18 mouse cellular contexts compared by ENCODE assay signal in genomic region chrX:12065782-12066181, GRCm38 (mm10).
A peak's percentile ranks its signal among the peaks of the same experiment; 100 is the strongest.
DNase-seq lines count a peak whose midpoint lies in the region; ATAC-seq and TF ChIP-seq lines count a peak whose summit lies in the region.
"Had no signal": no experiment of that assay in that cellular context is flagged by ENCODE, and none has a peak within 500 bp of the region (broad histone marks: within the 10 kb centered on the region; RNA-seq: fewer than 3 reads in every experiment).

No protein-coding gene starts in this region.

- WGBS in forebrain, embryonic 12.5 days, result 51% methylated on average over 9 of the region's 9 CpGs
- WGBS in forebrain, embryonic 14.5 days, result 38% methylated on average over 9 of the region's 9 CpGs
- 17% methylated on average over 8 of the region's 9 CpGs for WGBS in liver, adult 2 months
- 32% methylated on average over 9 of the region's 9 CpGs for WGBS in liver, embryonic 11.5 days
- 22% methylated on average over 9 of the region's 9 CpGs for WGBS in liver, postnatal 0 days (ENCODE audit: insufficient replicate concordance)

- no peak overlapping the region for H3K4me3 ChIP-seq in forebrain, embryonic 12.5 days (replicated peaks)
- H3K4me3 ChIP-seq in forebrain, embryonic 14.5 days (ENCODE audit: low read depth, low read length), result no peak overlapping the region
- no peak overlapping the region for H3K4me3 ChIP-seq in liver, adult 2 months (ENCODE audit: insufficient read depth, low read depth, low read length)
- no peak overlapping the region for H3K4me3 ChIP-seq in liver, embryonic 11.5 days (ENCODE audit: low read depth, low read length)
- no peak overlapping the region for H3K4me3 ChIP-seq in liver, postnatal 0 days (ENCODE audit: low read depth, low read length)
- H3K4me3 ChIP-seq: heart, embryonic 15.5 days; hindbrain, embryonic 13.5 days; intestine, embryonic 15.5 days; kidney, embryonic 15.5 days had no signal

- DNase-seq in forebrain, embryonic 14.5 days (ENCODE audit: low spot score), result no peak
- DNase-seq in liver, adult 2 months (ENCODE audit: extremely low read depth, low read depth, low spot score), result peak; percentile 56
- DNase-seq in liver, embryonic 11.5 days (ENCODE audit: low spot score), result no peak
- peak; percentile 36 for DNase-seq in 3T3-L1 (ENCODE audit: low read depth, low spot score)
- no peak for DNase-seq in liver, postnatal 0 days
- no peak for DNase-seq in adrenal gland, postnatal 36 days
- DNase-seq: adrenal gland, postnatal 25 days; cerebellum, postnatal 10 days; right cerebral cortex, postnatal 25 days; thymus, postnatal 14 days had no signal

- H3K9ac ChIP-seq in forebrain, embryonic 12.5 days, result peak overlapping the region; percentile 12; the same call in 1 of the 2 replicates
- H3K9ac ChIP-seq in forebrain, embryonic 14.5 days (ENCODE audit: low read length), result no peak overlapping the region
- no peak overlapping the region for H3K9ac ChIP-seq in liver, adult 2 months (ENCODE audit: low read depth, low read length)
- H3K9ac ChIP-seq in liver, embryonic 11.5 days (ENCODE audit: low read depth, low read length), result no peak overlapping the region
- no peak overlapping the region for H3K9ac ChIP-seq in liver, postnatal 0 days (replicated peaks)
- H3K9ac ChIP-seq: heart, embryonic 15.5 days; intestine, embryonic 15.5 days; kidney, embryonic 15.5 days; liver, embryonic 14.5 days had no signal

- no peak for ATAC-seq in forebrain, embryonic 12.5 days (ENCODE audit: low FRiP score)
- ATAC-seq in forebrain, embryonic 14.5 days, result no peak
- ATAC-seq in liver, embryonic 11.5 days (replicated peaks; ENCODE audit: low FRiP score), result no peak
- ATAC-seq in liver, postnatal 0 days, result 0 out of 2 replicates have a peak, but pooled peaks have one; percentile 48
- ATAC-seq: activated CD4-positive, CD25-positive, alpha-beta regulatory T cell, adult 4 months; intestine, embryonic 15.5 days; midbrain, embryonic 16.5 days had no signal

- peaks cover 97% of the 10 kb centered on the region for H3K4me1 ChIP-seq in forebrain, embryonic 12.5 days
- H3K4me1 ChIP-seq in forebrain, embryonic 14.5 days (ENCODE audit: control insufficient read depth, insufficient read depth, low read length), result peaks cover 64% of the 10 kb centered on the region
- H3K4me1 ChIP-seq in liver, adult 2 months (ENCODE audit: control insufficient read depth, insufficient read depth, low read length), result peaks cover 4% of the 10 kb centered on the region
- peaks cover 36% of the 10 kb centered on the region for H3K4me1 ChIP-seq in liver, embryonic 11.5 days (replicated peaks; ENCODE audit: control insufficient read depth, insufficient read depth, low read length)
- H3K4me1 ChIP-seq in liver, postnatal 0 days (ENCODE audit: insufficient read depth), result peaks cover 16% of the 10 kb centered on the region

- no peak for TF ChIP-seq CTCF in liver, adult 2 months (IDR thresholded peaks at IDR 0.05; ENCODE audit: low read depth, low read length)
- no peak for TF ChIP-seq CTCF in liver, postnatal 0 days (IDR thresholded peaks at IDR 0.05; ENCODE audit: low read depth)

- peaks cover 16% of the 10 kb centered on the region for H3K79me2 ChIP-seq in liver, adult 2 months (ENCODE audit: control insufficient read depth, insufficient read depth, low read length)

- no peak overlapping the region for H3K4me2 ChIP-seq in forebrain, embryonic 12.5 days
- no peak overlapping the region for H3K4me2 ChIP-seq in forebrain, embryonic 14.5 days (ENCODE audit: low read length)
- H3K4me2 ChIP-seq in liver, embryonic 11.5 days, result no peak overlapping the region
- no peak overlapping the region for H3K4me2 ChIP-seq in liver, postnatal 0 days (ENCODE audit: low read depth, low read length)
- H3K4me2 ChIP-seq: intestine, embryonic 15.5 days had no signal

- TF ChIP-seq POLR2A in liver, adult 2 months (IDR thresholded peaks at IDR 0.05; ENCODE audit: extremely low read depth, insufficient read depth, low read length), result no peak

- H3K27ac ChIP-seq in forebrain, embryonic 12.5 days, result no peak overlapping the region
- no peak overlapping the region for H3K27ac ChIP-seq in forebrain, embryonic 14.5 days (ENCODE audit: low read depth, low read length)
- H3K27ac ChIP-seq in liver, adult 2 months (replicated peaks; ENCODE audit: insufficient read depth, low read depth, low read length), result no peak overlapping the region
- H3K27ac ChIP-seq in liver, embryonic 11.5 days (ENCODE audit: low read depth, low read length), result no peak overlapping the region
- no peak overlapping the region for H3K27ac ChIP-seq in liver, postnatal 0 days (ENCODE audit: low read depth)
- H3K27ac ChIP-seq: heart, embryonic 15.5 days; hindbrain, embryonic 13.5 days; intestine, embryonic 15.5 days; liver, embryonic 14.5 days had no signal

- H3K27me3 ChIP-seq in forebrain, embryonic 12.5 days, result peaks cover 85% of the 10 kb centered on the region
- 0 out of 2 replicates have a peak, but pooled peaks cover 2% of the 10 kb centered on the region for H3K27me3 ChIP-seq in forebrain, embryonic 14.5 days (replicated peaks; ENCODE audit: control insufficient read depth, insufficient read depth, low read length)
- H3K27me3 ChIP-seq in liver, adult 2 months (ENCODE audit: control insufficient read depth, insufficient read depth, low read length), result no peaks in the 10 kb centered on the region
- peaks cover 55% of the 10 kb centered on the region for H3K27me3 ChIP-seq in liver, embryonic 11.5 days (replicated peaks; ENCODE audit: control insufficient read depth, insufficient read depth, low read length)
- H3K27me3 ChIP-seq in liver, postnatal 0 days (ENCODE audit: insufficient read depth, low read length), result peaks cover 11% of the 10 kb centered on the region; the same call in 1 of the 2 replicates

- no peaks in the 10 kb centered on the region for H3K9me3 ChIP-seq in forebrain, embryonic 12.5 days
- no peaks in the 10 kb centered on the region for H3K9me3 ChIP-seq in forebrain, embryonic 14.5 days (replicated peaks; ENCODE audit: control insufficient read depth, low read length)
- no peaks in the 10 kb centered on the region for H3K9me3 ChIP-seq in liver, embryonic 11.5 days (ENCODE audit: control insufficient read depth, low read length)
- H3K9me3 ChIP-seq in liver, postnatal 0 days (ENCODE audit: low read length), result no peaks in the 10 kb centered on the region
- H3K9me3 ChIP-seq: heart, embryonic 15.5 days; hindbrain, embryonic 13.5 days; intestine, embryonic 15.5 days; kidney, embryonic 15.5 days had no signal

- no peaks in the 10 kb centered on the region for H3K36me3 ChIP-seq in forebrain, embryonic 12.5 days (replicated peaks)
- H3K36me3 ChIP-seq in forebrain, embryonic 14.5 days (ENCODE audit: control insufficient read depth, insufficient read depth, low read length), result no peaks in the 10 kb centered on the region
- no peaks in the 10 kb centered on the region for H3K36me3 ChIP-seq in liver, adult 2 months (ENCODE audit: control insufficient read depth, insufficient read depth, low read length)
- H3K36me3 ChIP-seq in liver, embryonic 11.5 days (ENCODE audit: control insufficient read depth, insufficient read depth, low read length), result no peaks in the 10 kb centered on the region
- no peaks in the 10 kb centered on the region for H3K36me3 ChIP-seq in liver, postnatal 0 days (replicated peaks; ENCODE audit: insufficient read depth, low read length)
- H3K36me3 ChIP-seq: heart, embryonic 15.5 days; hindbrain, embryonic 13.5 days; intestine, embryonic 15.5 days; kidney, embryonic 15.5 days had no signal

- TF ChIP-seq EP300 in liver, postnatal 0 days (IDR thresholded peaks at IDR 0.05; ENCODE audit: low read depth), result no peak

Comparison
In these comparisons a context has a peak if more than half of its experiments do, and no peak if none do; other contexts are left out.
1. DNase-seq: peak in liver, adult 2 months (single experiment) and 3T3-L1 (single experiment); none in forebrain, embryonic 14.5 days (single experiment), liver, embryonic 11.5 days (single experiment), liver, postnatal 0 days (single experiment) and adrenal gland, postnatal 36 days (0 of 2).